Mouse (Mus musculus) midbrain, embryonic 11.5 days (tissue): ENCODE measurements at regions not wholly inside any gene's neighbourhood (a gene's known extent, or its start where the extent isn't known, plus 50 kb on each side); places are given as distances from the start of the nearest gene placed in this dataset.
A peak's percentile ranks its signal among the peaks of the same experiment; 100 is the strongest.
"Not testable (repeated sequence)": the region's sequence is repeated elsewhere in the genome, so short reads cannot be mapped to it uniquely, and the experiment has no call there.

ENCODE experiments used
- ATAC-seq: fragments of 200-750 bp; cut with Nextera tagmentation; 2 replicates; pipeline ENCODE4 v1.8.0; 2017; ENCODE audit warnings: moderate TSS enrichment, moderate library complexity; ENCODE audit not compliant: low FRiP score
- DNase-seq: peaks from one replicate; pipeline ENCODE4 v3.0.0; 2015; ENCODE audit warnings: low spot score; ENCODE audit errors: missing footprints
- H3K27ac ChIP-seq: fragments of 300-500 bp; sonication (generic); 2 replicates; pipeline ENCODE4 v1.5.1; 2014; ENCODE audit warnings: low read depth, low read length
- H3K27me3 ChIP-seq: fragments of 300-500 bp; sonication (generic); 2 replicates; pipeline ENCODE4 v1.6.1; 2014; ENCODE audit warnings: mild to moderate bottlenecking, low read length, moderate library complexity, mixed read lengths; ENCODE audit not compliant: control insufficient read depth, insufficient read depth
- H3K36me3 ChIP-seq: fragments of 300-500 bp; sonication (generic); 2 replicates; pipeline ENCODE4 v1.6.1; 2014; ENCODE audit warnings: mild to moderate bottlenecking, low read length, moderate library complexity, mixed read lengths; ENCODE audit not compliant: control insufficient read depth, insufficient read depth
- H3K4me1 ChIP-seq: fragments of 300-500 bp; sonication (generic); 2 replicates; pipeline ENCODE4 v1.6.1; 2014; ENCODE audit warnings: low read length; ENCODE audit not compliant: control insufficient read depth, insufficient read depth
- H3K4me2 ChIP-seq: fragments of 300-500 bp; sonication (generic); 2 replicates; pipeline ENCODE4 v1.6.1; 2014; ENCODE audit warnings: mild to moderate bottlenecking, moderate library complexity
- H3K4me3 ChIP-seq: fragments of 300-500 bp; sonication (generic); 2 replicates; pipeline ENCODE4 v1.5.1; 2014; ENCODE audit warnings: low read depth, low read length
- H3K9ac ChIP-seq: fragments of 300-500 bp; sonication (generic); 2 replicates; pipeline ENCODE4 v1.6.1; 2014; ENCODE audit warnings: low read length
- H3K9me3 ChIP-seq: fragments of 300-500 bp; sonication (generic); 2 replicates; pipeline ENCODE4 v1.6.1; 2016; ENCODE audit warnings: low read length; ENCODE audit not compliant: control insufficient read depth
- WGBS: fragments of 180-500 bp; shearing (Covaris S2); extraction: QIAGEN DNeasy Blood & Tissue Kit; methylation state at CpG from one replicate; pipeline ENCODE4 v1.1.7; 2014; 5-methylcytosine and 5-hydroxymethylcytosine counted together

GRCm38 (mm10) chr4:153634221-153634881 is 151.7 kb upstream of the Ajap1 start:
- H3K36me3 ChIP-seq: no peaks in the 10 kb centered on the region
- DNase-seq: no peak

GRCm38 (mm10) chr4:153637989-153638388 is 155.4 kb upstream of the Ajap1 start:
- Histone ChIP-seq H3K36me3 (no peaks in the 10 kb centered on the region), H3K27ac (no peak overlapping the region), H3K9me3 (no peaks in the 10 kb centered on the region), H3K27me3 (no peaks in the 10 kb centered on the region), H3K9ac (no peak overlapping the region), H3K4me2 (no peak overlapping the region), H3K4me3 (no peak overlapping the region), H3K4me1 (no peaks in the 10 kb centered on the region)
- 0% methylated on average over 1 of the region's 1 CpGs for WGBS
- DNase-seq: no peak
- ATAC-seq: no peak

More at GRCm38 (mm10) chr4:153634221-153634881, 151.7 kb upstream of the Ajap1 start:
- H3K27me3 ChIP-seq: no peaks in the 10 kb centered on the region
- H3K4me2 ChIP-seq: no peak overlapping the region
- 54% methylated on average over 15 of the region's 15 CpGs for WGBS
- H3K9ac ChIP-seq: no peak overlapping the region
- no peaks in the 10 kb centered on the region for H3K9me3 ChIP-seq
- H3K4me1 ChIP-seq: no peaks in the 10 kb centered on the region
- H3K4me3 ChIP-seq: no peak overlapping the region
- no peak overlapping the region for H3K27ac ChIP-seq
- peak; percentile 42; the same call in 1 of the 2 replicates for ATAC-seq

GRCm38 (mm10) chr4:153651849-153652248 is 169.2 kb upstream of the Ajap1 start:
- H3K9ac ChIP-seq: no peak overlapping the region
- H3K27me3 ChIP-seq: no peaks in the 10 kb centered on the region
- peaks cover 6% of the 10 kb centered on the region for H3K4me1 ChIP-seq
- H3K9me3 ChIP-seq: no peaks in the 10 kb centered on the region
- no peak for ATAC-seq
- no peak overlapping the region for H3K27ac ChIP-seq
- H3K4me3 ChIP-seq: no peak overlapping the region
- no peak overlapping the region for H3K4me2 ChIP-seq
- no peak for DNase-seq
- no peaks in the 10 kb centered on the region for H3K36me3 ChIP-seq
- WGBS: under 1% methylated on average over 5 of the region's 5 CpGs

GRCm38 (mm10) chr4:153652841-153653240 is 170.2 kb upstream of the Ajap1 start:
- Histone ChIP-seq H3K4me2 (no peak overlapping the region), H3K27ac (no peak overlapping the region), H3K4me3 (no peak overlapping the region), H3K27me3 (no peaks in the 10 kb centered on the region), H3K4me1 (peaks cover 6% of the 10 kb centered on the region), H3K9ac (no peak overlapping the region), H3K36me3 (no peaks in the 10 kb centered on the region), H3K9me3 (no peaks in the 10 kb centered on the region)
- WGBS: 90% methylated on average over 11 of the region's 11 CpGs
- ATAC-seq (no peak), DNase-seq (no peak)

- Histone ChIP-seq H3K4me1 (no peaks in the 10 kb centered on the region), H3K36me3 (no peaks in the 10 kb centered on the region), H3K4me3 (no peak overlapping the region), H3K4me2 (no peak overlapping the region), H3K27ac (no peak overlapping the region), H3K9ac (no peak overlapping the region), H3K27me3 (no peaks in the 10 kb centered on the region), H3K9me3 (no peaks in the 10 kb centered on the region)
- ATAC-seq: no peak
- no peak for DNase-seq
- WGBS: 85% methylated on average over 7 of the region's 7 CpGs
Measured at GRCm38 (mm10) chr4:153662731-153663130, 180.1 kb upstream of the Ajap1 start.

DNA sequence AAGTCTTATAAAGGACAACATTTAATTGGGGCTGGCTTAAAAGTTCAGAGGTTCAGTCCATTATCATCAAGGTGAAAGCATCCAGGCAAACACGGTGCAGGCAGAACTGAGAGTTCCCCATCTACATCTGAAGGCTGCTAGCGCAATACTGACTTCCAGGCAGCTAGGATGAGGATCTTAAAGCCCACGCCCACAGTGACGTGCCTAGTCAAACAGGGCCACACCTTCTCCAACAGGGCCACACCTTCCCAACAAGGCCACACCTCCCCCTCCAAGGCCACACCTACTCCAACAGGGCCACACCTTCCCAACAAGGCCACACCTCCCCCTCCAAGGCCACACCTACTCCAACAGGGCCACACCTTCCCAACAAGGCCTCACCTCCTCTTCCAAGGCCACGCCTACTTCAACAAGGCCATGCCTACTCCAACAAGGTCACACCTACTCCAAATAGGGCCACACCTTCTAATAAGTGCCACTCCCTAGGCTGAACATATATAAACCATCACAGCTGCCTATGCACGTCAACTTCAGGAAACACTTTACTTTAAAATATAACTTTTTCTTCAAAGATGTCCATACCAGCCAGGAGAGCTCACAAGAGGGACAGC is 184.1 kb upstream of the Ajap1 start:
- 87% methylated on average over 6 of the region's 6 CpGs for WGBS
- not testable (repeated sequence) for DNase-seq

GRCm38 (mm10) chr4:153669070-153669469 is 186.5 kb upstream of the Ajap1 start:
- no peaks in the 10 kb centered on the region for H3K27me3 ChIP-seq
- no peaks in the 10 kb centered on the region for H3K36me3 ChIP-seq
- H3K9ac ChIP-seq: no peak overlapping the region
- ATAC-seq: no peak
- no peaks in the 10 kb centered on the region for H3K9me3 ChIP-seq
- no peak for DNase-seq
- H3K4me2 ChIP-seq: no peak overlapping the region
- no peak overlapping the region for H3K4me3 ChIP-seq
- no peak overlapping the region for H3K27ac ChIP-seq
- H3K4me1 ChIP-seq: no peaks in the 10 kb centered on the region
- 83% methylated on average over 4 of the region's 4 CpGs for WGBS

More for the DNA sequence above, 184.1 kb upstream of the Ajap1 start:
- not testable (repeated sequence) for H3K27me3 ChIP-seq, H3K4me1 ChIP-seq, ATAC-seq, H3K9me3 ChIP-seq, H3K36me3 ChIP-seq, H3K27ac ChIP-seq, H3K9ac ChIP-seq, H3K4me3 ChIP-seq, H3K4me2 ChIP-seq

DNA sequence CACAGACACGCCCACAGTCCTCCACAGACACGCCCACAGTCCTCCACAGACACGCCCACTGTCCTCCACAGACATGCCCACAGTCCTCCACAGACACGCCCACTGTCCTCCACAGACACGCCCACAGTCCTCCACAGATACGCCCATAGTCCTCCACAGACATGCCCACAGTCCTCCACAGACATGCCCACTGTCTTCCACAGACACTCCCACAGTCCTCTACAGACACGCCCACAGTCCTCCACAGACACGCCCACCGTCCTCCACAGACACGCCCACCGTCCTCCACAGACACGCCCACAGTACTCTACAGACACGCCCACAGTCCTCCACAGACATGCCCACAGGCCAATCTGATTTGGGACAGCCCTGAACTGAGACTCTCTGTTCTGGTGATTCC is 187.6 kb upstream of the Ajap1 start:
- 91% methylated on average over 13 of the region's 13 CpGs for whole genome bisulfite sequencing
- H3K9ac ChIP-seq: no peak overlapping the region
- ATAC-seq: no peak

DNA sequence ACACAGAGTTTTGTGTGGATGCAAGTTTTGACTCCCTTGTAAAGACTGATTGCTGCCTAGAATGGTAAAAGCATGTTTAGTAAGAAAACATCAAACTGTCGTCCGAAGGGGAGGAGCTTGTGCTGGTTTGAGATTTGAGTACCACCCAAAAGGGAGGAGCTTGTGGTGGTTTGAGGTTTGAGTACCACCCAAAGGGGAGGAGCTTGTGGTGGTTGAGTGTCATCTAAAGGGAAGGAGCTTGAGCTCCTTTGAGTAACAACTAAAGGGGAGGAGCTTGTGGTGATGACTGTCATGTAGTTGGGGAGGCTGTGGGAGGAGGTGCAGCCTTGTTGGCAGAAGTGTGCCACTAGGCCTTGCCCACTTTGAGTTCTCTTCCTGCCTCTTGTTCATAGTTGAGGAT is 192.8 kb upstream of the Ajap1 start:
- Histone ChIP-seq H3K36me3 (no peaks in the 10 kb centered on the region), H3K4me1 (no peaks in the 10 kb centered on the region), H3K27ac (no peak overlapping the region), H3K9ac (no peak overlapping the region), H3K4me3 (no peak overlapping the region), H3K27me3 (no peaks in the 10 kb centered on the region), H3K4me2 (no peak overlapping the region), H3K9me3 (no peaks in the 10 kb centered on the region)
- DNase-seq (no peak), ATAC-seq (no peak)
- 90% methylated on average over 2 of the region's 2 CpGs for WGBS

More for the DNA sequence above, 187.6 kb upstream of the Ajap1 start:
- no peak for DNase-seq
- H3K27me3 ChIP-seq: no peaks in the 10 kb centered on the region
- H3K4me3 ChIP-seq: no peak overlapping the region
- no peaks in the 10 kb centered on the region for H3K36me3 ChIP-seq
- no peak overlapping the region for H3K27ac ChIP-seq
- H3K9me3 ChIP-seq: no peaks in the 10 kb centered on the region
- H3K4me1 ChIP-seq: no peaks in the 10 kb centered on the region
- H3K4me2 ChIP-seq: no peak overlapping the region
